Mouse (Mus musculus) spleen, adult 2 months (tissue): Measurements from ENCODE around the gene Vstm5.

ENCODE experiments used
- CTCF ChIP-seq: fragments of 200-500 bp; IDR thresholded peaks from 2 replicates; pipeline ENCODE4 v1.5.1; 2011; ENCODE audit warnings: mild to moderate bottlenecking, inconsistent platforms; ENCODE audit not compliant: insufficient read depth, insufficient read length, insufficient replicate concordance; ENCODE audit errors: extremely low read depth
- POLR2A ChIP-seq: fragments of 200-500 bp; IDR thresholded peaks from 2 replicates; pipeline ENCODE4 v1.6.1; 2011; ENCODE audit warnings: low read depth, low read length, inconsistent platforms

GRCm38 (mm10) chr9:15285443-15285842 lies 46.6 kb downstream of the Vstm5 start:
- TF ChIP-seq CTCF: no peak
- TF ChIP-seq POLR2A: no peak
